Mouse (Mus musculus) urinary bladder, postnatal 4 days (tissue): ENCODE data around the gene Axin1.

Source experiments
- DNase-seq, 2 experiments: peaks; one replicate each; pipeline ENCODE4 v3.0.0; 2021 to 2022; ENCODE audit warnings: low spot score in 2 of 2

The Axin1 gene

GRCm38 (mm10) chr17:26237667-26238066 is 99.2 kb downstream of the Axin1 start:
- DNase-seq, result no peak

DNA sequence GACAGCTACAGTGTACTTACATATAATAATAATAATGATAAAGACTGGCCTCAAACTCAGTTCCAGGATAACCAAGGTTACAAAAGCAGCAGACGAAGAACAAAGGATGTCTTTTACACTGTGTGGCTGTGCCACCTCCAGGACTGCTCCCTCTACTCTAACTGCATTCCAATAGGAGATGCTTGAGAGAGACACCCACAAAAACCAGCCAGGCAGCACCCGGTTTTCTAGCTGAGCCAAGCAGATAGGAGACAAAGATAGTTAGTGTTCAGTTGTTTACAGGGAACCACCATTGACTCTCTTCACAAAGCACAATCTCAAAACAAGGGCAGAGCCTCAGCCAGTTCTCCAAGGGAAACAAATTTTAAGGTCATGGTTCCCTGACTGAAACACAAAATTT is 101.1 kb downstream of the Axin1 start:
- DNase-seq, result no peak

DNA sequence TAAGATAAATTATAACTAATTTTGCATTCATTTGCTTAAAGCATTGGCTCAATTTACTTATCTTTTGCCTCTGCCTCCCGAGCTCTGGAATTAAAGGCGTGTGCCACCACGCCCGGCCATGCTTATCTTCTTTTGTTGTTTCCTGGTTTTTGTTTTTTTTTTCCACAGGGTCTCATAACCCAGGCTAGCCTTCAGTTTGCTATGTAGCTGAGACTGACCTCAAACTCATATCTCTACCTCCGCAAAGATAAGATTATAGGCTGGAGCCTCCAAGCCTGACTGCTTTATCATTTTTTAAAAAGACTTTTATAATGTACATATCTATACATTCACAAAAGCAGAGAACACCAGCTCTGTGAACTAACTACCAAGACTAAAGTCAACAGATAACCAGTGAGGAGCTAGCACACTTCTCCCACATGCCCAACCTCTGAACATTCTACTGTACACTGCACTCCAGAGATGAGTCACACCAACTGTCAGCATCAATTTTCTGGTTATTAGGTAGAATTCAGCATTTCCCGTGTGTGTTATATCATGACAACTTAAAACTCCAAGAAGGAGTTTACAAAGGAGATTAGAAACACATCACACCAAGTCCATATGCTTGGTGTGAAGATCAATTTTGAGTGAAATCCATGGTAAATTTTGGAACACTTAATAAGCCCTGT is 101.8 kb downstream of the Axin1 start:
- DNase-seq, result no peak

GRCm38 (mm10) chr17:26240990-26241389 is 102.5 kb downstream of the Axin1 start:
- DNase-seq, result no peak

DNA sequence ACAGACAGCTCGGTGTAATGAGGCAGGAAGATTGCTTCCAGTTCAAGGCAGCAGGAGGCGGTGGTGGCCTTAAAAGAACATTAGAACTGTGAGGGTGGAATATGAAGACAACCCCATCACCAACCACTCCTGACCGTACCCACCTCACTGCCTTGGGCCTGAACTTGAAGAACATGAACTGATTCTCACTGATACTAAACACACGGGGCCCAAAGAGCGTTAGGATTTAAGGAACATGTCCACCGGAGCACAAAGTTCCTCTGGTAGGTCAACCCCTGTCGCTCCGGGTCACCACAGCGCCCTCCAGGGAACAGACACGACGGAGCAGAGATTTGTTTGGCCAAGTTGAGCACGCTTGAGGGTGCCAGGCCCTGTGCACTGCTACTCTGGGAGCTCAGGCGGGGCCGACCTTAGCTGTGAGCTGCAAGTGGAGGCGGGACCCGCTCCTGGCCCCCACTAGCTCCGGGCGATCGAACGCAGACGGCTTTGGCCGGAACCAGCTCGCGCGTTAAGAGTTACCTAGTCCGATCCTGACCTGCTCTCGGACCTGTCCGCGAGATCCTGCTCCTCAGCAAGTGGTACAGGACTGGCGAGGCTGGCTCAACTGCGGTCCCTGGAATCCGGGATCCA is 105.1 kb downstream of the Axin1 start:
- peak in 1 of 2 experiments; percentile 68 for DNase-seq

- peak; percentile 92 to 97 for DNase-seq
Measured at GRCm38 (mm10) chr17:26244101-26244841, 105.8 kb downstream of the Axin1 start, which contains the start of gene Fam234a. Gene Fam234a, minus strand, starts transcription at chr17:26244242.
